Mouse (Mus musculus) central nervous system, embryonic 18 days (tissue): ENCODE results near the gene Myd88. TPM values are rescaled to one million over a fixed set of nuclear protein-coding genes. Genes with fewer than 3 reads are reported as not detected.

Source experiments
- polyA plus RNA-seq: library from polyadenylated mRNA; depleted of rRNA; stranded (reverse); fragments of >200 nt; gene quantifications from 2 replicates; pipeline ENCODE4 v1.2.3, GENCODE M21; 2012; rRNA removed

Gene Myd88
- 3.7 and 3.9 TPM in 2 replicates for polyA plus RNA-seq

GRCm38 (mm10) chr9:119340909-119341816, at the start of gene Myd88:
Gene Myd88, minus strand, starts transcription at chr9:119341411.

GRCm38 (mm10) chr9:119365284-119365683, 24.1 kb upstream of the Myd88 start, which contains the start of gene Slc22a14:
Gene Slc22a14, minus strand, starts transcription at chr9:119365553.

GRCm38 (mm10) chr9:119357331-119358057, 16.3 kb upstream of the Myd88 start, which contains the start of gene Xylb:
Gene Xylb, plus strand, starts transcription at chr9:119357381.

GRCm38 (mm10) chr9:119339558-119340211, 1.5 kb downstream of the Myd88 start, which contains the start of gene Acaa1a:
Gene Acaa1a, plus strand, starts transcription at chr9:119339676.

GRCm38 (mm10) chr9:119322289-119323259, 18.6 kb downstream of the Myd88 start, which contains the start of gene Oxsr1:
Gene Oxsr1, minus strand, starts transcription at chr9:119322427.

Other genes with a start within 250 kb of the Myd88 start
- gene Plcd1, start 247.9 kb downstream of the Myd88 start, polyA plus RNA-seq: 19.6 and 21.8 TPM in 2 replicates
- 1.7 and 1.8 TPM in 2 replicates for gene Dlec1, start 238.9 kb downstream of the Myd88 start, polyA plus RNA-seq
- gene Acaa1b, start 184.3 kb downstream of the Myd88 start, polyA plus RNA-seq: 2.4 and 3.0 TPM in 2 replicates
- not detected in 2 replicates for gene Gm47289, start 182.2 kb downstream of the Myd88 start, polyA plus RNA-seq
- gene Slc22a13, start 132.3 kb downstream of the Myd88 start, polyA plus RNA-seq: 0.06 and 0.08 TPM in 2 replicates
- 64.4 and 64.6 TPM in 2 replicates for gene Oxsr1, start 19.0 kb downstream of the Myd88 start, polyA plus RNA-seq
- gene Acaa1a, start 1.7 kb downstream of the Myd88 start, polyA plus RNA-seq: 147 and 151 TPM in 2 replicates
- 4.5 and 5.0 TPM in 2 replicates for gene Xylb, start 16.0 kb upstream of the Myd88 start, polyA plus RNA-seq
- gene Slc22a14, start 24.1 kb upstream of the Myd88 start, polyA plus RNA-seq: 0.16 and 0.19 TPM in 2 replicates
- 11.2 and 14.4 TPM in 2 replicates for gene Acvr2b, start 60.7 kb upstream of the Myd88 start, polyA plus RNA-seq
- 22.8 and 23.8 TPM in 2 replicates for gene Exog, start 103.5 kb upstream of the Myd88 start, polyA plus RNA-seq
- 2.0 and 2.6 TPM in 2 replicates for gene Scn5a, start 237.6 kb upstream of the Myd88 start, polyA plus RNA-seq